Mouse (Mus musculus) urinary bladder, adult 2 months (tissue): ENCODE results near the gene Agk. TPM values are rescaled to one million over a fixed set of nuclear protein-coding genes. Genes with fewer than 3 reads are reported as not detected.

Experiments
- DNase-seq: peaks from one replicate; pipeline ENCODE4 v3.0.0; 2022; ENCODE audit warnings: low spot score
- polyA plus RNA-seq: library from polyadenylated mRNA; depleted of rRNA; stranded (reverse); fragments of >200 nt; gene quantifications from 2 replicates; pipeline ENCODE4 v1.2.3, GENCODE M21; 2012; rRNA removed

Gene Agk
- polyA plus RNA-seq: 16.7 and 23.0 TPM in 2 replicates

DNA sequence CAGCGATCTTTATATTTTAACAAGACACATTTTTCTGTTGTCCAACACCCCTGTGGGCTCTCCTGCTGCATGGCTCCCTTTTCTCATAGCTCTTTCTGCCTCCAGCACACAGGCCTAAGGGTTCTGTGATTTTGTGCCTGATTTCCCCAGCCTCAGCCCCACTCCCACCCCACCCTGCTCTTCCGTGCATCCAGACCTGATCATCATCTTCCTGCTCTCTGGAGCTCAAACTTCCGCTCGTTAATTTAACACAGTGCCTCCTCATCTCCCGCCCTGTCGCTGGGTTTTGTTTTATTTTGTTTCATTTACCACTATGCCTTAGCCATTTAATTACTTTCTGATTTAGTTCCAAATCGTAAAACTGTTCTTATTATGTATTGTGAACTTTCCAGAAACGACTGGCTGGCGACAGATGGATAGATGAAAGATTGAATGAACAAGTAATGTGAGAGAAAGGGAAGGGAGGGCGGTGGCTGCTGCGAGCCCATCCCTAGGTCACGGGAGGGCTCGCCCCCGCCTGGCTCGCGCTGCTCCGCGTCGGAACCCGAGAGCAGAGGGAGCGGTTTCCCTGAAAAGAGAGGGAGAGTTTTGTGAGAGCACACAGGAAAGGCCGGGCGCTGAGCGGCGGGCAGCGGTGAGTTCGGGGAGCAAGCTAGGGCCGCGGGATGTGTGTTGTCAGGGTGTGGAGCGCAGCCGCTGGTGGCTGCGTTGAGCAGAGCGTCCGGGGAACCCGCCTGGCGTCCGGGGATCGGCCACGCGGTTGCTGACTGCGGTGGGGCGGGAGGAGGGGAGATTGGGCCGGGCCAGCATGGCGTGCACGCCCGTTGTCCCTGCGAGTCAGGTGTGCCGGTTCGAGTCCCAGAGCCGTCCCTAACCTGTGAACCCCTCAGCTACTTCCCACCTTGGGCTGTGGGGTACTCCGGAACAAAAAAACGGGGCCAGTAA, at the start of gene Agk:
Gene Agk, plus strand, starts transcription at position 276 of the 945 bp plus-strand sequence.
- peak; percentile 64 for DNase-seq

DNA sequence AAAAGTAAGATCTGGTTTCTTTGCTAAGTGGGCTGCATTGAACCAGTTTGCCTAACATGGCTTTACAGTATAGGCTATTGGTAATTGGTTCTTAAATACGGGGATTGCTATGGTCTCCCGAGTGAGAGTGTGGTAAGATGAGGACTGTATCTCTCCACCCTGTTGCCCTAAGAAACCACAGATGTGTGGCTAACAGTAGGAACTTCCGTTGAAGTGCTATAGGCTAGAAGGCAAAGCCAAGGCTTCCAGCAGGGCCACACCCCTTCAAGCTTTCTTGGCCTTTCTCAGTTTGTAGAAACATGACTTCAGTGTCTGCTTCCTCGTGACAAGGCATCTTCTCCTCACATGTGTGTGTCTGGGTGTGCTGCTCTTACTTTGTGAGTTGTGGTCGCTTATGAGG, 24.3 kb upstream of the Agk start:
- DNase-seq: no peak

DNA sequence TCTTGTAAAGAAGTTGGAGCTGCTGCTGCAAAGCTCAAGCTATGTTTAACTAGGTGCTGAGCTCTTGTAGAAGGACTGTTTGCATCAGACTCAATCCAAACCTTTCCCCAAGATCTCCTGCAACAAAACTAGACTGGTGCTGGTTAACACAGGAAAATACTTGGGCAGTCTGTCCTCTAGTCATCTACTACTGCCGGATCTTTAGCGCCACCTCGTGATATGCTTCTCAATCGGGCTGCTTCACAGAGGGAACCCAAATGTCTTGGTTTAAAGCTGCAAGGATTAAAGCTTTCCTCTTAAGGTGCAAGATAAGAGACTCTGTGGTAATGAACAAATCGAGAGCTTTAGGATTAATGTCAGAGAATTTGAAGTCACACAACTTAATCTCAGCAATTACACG, 21.6 kb upstream of the Agk start:
- DNase-seq: no peak

DNA sequence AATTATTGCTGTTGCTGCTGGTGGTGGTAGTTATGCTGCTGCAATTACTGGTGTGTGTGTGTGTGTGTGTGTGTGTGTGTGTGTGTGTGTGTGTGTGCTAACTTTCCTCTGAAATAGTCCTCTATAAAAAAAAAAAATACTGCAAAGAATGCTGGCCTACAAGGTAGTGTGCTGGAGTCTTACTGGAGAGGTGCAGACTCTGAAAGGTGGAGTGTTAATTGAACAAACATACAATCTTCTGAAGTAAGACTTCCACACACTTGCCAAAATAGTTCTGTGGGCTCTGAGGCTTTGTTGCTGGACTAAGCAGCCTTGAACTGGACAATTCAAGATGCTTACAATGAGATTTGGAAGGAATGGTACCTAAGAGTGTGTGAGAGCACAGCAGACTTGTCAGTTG, 20.0 kb upstream of the Agk start:
- no peak for DNase-seq

DNA sequence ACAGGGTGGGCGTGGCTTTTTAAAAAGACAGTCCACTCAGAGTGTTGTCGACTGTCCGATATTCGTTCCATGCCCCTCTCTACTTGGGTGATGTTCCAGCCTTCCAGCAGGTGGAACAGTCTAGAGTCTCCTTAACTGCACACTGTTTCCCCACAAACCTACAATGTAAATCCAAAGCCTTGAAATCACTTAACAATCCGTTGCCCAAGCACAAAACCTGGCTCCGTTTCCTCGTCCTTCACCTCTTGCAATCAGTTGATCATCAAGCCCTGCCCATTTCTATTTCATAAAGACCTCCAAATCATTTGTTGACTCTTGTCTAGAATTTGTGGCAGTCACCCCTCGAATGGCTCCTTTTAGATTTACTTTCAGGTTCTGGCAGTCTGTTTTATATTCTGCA, 1.4 kb downstream of the Agk start:
- DNase-seq: no peak

DNA sequence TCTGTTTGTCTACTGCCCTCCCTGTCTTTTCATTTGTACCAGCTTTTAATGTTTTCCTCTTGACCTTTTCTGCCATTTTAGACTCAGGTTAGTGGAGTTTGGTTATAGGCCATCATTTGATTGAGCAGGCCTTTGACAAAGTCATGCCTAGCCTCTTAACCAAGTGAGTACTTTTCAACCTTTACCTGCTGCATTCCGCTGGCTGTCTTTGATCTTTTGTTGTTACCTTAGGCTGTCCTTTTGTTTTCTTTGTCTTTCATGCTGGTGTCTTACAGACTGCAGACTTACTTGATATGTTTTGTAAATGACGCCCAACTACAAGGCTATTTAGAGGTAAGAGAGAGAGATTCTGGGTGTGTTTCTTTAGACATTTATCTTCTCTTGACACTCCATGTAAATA, 8.5 kb downstream of the Agk start:
- DNase-seq: no peak

DNA sequence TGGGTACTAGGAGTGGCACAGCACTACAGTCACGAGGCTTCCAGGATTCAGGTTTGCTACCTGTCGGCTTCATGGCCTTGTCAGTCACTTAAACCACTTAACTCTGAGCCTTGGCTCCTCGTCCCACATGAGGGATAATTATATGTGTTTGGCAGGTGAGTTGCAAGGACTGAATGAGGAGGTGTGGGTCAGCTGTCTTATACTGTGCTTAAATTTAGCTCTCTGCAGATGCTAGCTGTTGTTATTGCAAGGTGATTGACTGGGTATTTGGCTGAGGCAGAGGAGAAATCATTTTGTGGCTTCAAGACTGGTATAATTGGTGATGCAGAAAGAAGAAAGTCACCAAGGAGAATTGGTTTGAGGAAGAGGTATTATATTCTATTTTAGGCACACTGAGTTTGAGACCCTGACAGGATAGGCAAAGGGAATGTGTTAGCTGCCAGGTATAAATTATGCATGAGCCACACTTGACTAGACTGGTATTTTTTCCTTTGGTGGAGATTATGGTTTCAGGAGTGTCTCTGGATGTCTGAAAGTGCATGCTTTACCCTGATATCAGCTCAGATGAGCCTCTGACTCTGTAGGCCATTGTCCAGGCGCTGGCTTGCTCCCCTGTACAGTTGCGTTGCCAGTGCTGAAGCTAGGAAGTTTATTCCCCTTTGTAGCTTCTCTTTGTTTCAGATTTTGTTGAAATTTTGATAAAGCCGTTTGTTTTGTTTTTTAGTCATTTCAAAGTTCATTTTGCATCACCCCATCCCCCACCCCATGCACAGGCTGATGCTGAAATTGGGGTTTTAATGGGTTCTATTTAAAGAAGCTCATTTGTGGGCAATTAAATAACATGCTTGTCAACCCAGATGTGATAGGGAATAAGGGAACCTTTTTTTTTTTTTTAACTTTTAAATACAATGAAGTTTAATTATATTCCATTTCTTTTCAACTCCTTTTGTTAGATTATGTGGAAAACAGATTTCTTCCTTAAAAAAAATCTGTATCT, 12.1 kb downstream of the Agk start:
- DNase-seq: no peak

DNA sequence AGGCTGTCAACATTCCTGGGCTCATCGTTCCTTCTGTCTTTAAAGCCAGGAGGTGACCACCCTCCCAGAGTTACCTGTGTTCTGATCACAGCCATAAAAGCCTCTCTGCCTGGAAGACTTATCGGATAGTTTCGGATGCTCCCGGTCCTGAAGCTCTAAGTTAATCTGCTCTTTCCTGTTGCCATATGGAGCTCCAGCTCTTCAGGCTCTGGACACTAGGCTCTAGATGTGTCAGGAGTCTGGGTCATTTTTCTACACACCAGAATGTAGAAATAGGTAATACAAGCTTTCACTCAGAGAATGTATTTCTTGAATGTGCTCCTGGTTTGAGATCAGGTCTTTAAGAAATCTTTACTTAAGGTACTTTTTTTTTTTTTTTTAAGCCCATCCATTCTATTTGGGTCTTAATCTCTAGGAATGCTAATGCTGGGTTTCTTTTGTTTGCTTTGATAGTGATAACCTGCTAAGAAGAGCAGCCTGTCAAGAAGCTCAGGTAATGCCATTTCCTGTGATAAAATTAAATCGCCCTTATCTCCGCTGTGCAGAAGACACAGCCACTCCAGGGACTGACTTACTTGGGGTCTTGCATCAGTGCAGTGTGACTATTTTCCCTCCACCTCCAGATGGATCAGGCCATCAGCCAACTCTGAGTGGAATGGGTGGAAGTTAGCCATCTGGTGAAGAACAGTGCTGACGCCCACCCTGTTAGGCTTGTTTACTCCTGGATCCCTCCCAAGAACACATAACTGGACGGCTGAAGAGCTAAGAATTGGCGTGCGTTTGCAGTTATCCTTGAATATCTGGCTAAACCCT, 22.2 kb downstream of the Agk start:
- DNase-seq: no peak

DNA sequence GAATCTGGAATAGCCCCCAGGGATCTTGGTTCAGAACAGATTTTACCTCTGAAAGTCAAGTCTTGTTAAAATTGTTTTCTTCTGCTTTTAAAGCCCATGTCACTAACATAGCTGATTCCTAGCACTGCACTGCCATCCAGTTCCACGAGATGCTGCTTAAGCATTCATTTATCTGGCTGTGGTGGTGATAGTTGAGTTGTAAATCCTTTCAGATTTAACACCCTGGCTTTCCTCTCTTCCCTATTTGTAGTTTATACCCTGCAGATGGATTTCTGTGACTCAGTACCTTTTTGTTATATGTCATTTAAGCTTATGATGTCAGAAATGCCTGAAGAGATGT, 22.8 kb downstream of the Agk start:
- no peak for DNase-seq

DNA sequence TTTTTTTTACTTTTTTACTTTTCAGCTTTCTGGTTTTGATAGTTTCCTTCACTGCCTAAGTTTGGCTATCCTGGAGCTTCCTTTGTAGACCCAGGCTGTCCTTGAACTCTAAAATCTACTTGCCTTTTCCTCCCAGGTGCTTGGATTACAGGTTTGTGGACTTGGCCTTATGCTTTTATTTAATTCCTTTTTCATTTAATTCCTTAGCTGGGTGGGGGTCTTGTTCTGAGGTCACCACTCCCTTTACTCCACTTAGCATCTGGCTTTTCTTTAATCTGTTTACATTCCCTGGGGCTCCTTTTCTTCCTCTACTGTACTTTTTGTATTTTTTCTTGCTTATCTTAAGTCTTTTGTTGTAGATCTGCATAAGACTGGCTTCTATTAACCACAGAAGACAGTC, 25.1 kb downstream of the Agk start:
- no peak for DNase-seq

DNA sequence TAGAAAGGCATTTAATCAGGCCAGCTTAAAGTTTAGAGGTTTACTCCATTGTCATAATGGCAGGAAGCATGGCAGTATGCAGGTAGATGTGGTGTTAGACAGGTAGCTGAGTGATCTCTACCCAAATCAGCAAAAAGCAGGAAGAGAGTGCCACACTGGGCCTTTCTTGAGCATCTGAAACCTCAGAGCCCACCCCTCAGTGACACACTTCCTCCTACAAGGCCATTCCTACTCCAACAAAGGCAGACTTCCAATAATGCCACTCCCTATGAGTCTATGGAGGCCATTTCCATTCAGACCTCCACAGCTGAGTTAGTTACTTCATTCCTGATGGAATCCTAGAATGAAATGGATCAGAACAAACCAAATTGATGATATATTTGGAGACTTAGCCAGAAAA, 25.9 kb downstream of the Agk start:
- no peak for DNase-seq

DNA sequence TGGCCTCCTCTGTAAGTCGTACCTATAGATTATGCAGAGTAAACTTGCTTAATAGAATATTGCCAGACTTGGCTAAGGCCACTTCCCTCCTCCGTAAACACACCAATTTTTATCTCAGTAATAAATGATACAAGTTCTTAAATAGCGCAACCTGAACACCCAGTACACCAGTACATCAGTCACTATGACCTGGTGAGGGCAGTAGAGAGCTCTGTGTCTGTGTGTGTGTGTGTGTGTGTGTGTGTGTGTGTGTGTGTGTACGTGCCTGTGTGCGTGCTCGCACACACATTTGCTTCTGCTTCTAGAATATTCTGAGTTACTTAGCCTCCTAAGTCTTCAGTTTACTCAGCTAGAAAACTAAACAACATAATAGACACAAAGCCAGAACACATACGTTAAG, 28.4 kb downstream of the Agk start:
- no peak for DNase-seq

DNA sequence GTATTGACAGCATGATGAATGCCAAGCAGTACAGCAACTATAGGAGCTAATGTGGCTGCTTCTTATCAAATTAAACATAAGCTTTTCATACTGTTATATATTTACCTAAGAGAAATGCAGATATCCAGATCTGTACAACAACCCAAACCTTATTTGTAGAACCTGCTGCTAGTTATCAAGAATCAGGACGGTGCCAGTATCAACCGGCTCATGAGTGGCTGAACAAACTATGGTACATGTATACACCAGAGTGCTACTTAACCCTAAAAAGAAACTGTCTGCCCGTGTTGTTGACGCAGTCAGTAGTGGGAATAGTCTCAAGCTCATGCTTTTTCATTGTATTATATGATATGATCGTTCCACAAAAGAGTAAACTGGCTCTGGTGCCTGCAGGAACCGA, 46.1 kb downstream of the Agk start:
- no peak for DNase-seq

DNA sequence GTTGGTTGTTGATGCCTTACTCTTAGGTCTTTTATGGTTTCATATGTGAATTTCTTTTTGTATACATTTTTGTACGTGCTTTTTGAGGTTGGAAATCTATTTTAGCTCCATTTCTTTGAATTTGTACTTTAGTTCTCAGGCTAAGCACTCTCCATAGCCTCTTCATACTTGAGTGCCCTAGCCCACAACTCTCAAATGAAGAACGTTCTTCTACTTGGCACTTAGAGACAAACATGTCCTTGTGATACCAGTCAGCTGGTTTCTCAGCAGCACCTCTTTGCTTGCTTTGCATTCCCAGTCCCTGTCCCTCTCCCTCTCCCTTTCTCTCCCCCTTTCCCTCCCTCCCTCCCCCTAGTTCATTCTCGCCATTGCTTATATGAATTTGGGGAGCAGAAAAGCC, 55.2 kb downstream of the Agk start:
- no peak for DNase-seq

DNA sequence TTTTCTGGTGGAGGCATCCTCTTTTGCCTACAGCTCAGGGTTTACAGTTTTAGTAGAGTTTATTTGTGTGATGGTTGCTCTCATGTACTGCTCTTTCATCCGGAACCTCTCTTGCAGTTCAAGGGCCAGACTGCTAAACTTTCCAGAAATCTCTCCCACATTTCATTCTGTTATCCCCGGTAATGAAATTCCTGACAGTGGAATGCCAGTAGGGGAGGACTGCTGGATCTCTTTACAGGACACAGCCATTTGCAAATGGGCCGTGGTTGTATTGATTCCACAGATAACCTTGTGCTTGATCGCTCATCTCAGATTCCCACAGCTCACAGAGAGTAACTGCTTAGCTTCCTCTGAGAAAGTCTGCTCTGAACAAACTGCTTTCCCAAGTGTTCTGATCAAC, 56.9 kb downstream of the Agk start:
- no peak for DNase-seq

DNA sequence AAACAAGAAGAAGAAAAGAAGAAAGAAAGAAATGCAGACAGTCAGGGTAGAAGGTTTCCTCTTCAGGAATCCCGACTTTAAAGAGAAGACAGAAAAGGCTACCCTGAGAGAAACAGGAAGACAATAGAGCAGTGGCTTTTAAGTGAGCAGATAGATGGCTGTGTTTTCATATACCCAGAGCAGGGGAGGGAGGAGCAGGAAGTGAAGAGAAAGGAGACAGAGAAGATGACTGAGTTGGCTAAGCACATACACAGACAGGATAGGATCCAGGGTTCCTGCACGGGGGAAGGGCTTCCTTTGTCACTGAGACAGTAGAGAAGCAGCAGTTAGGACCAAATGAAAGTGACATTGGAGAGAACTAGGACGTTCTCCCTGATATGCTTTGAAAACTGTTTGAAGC, 60.7 kb downstream of the Agk start:
- DNase-seq: no peak

DNA sequence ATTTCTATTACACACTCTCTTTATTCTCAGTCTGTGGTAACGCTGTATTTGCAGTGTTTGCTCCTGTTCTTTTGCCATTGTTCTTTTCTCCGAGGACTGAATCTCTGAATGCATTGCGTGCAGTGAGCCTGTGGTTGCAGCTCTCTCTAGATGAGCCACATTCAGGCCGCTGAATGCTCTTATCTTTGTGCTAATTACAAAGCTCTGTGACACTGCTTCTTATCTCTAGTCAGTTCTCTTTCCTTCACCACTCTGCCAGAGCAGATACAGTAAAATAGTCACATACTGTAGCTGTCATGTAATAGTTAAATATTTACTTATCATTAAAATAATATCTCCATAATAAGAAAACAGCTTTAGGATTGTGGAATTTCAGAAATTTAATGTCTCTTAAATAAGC, 63.7 kb downstream of the Agk start:
- no peak for DNase-seq

DNA sequence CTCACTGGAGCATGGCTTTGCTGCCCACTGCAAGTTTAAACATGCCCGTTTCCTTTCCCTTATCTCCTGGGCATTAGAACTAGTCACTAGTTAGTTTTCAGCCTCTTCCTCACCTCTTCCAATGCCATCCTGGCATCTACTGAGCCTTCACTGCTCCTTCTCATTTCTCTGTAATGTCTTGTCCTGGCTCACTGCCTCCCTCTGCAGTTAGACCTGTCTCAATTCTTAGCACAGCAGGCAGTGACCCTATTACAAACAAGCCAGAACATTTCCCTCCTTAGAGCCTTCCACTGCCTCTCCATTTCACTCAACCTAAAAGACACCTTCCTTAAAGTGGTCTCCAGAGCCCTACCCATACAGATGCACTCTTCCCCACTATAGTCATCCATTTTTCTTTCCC, 66.0 kb downstream of the Agk start:
- no peak for DNase-seq

DNA sequence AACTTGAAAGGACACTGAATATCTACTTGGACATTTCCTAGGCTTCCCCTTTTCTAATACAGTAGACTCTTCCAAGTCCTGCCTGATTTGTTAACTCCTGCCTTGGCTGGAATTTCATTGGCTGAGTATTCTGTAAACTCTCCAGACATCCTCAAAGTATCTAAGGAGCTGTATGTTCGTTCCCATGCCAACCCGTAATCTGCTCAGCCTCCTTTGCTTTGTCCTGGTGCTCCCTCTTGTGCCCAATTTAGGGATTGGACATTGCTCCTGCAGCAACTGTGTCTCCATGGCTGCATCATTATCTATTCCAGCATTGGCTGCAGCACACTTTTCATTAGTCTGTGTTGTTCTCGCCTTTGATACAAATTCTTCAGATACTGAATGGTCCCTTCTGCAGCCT, 68.2 kb downstream of the Agk start:
- no peak for DNase-seq

DNA sequence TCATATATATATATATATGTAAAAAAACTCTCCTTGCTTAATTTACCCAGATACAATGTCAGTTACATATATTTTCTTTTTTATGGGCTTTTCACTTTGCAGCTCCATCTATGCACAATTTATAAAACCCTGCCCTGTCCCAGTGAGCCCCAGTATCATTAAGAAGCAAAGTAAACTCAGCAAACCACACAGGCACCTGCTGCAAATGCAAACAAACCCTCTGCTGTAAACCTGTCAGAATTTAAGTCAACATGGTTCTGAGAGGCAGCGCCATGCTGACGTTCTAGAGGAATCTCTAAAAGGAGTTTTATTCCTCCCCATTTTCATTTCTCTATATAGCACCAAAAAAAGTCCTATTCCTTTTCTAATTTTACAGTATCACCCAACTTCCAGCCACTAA, 77.1 kb downstream of the Agk start:
- DNase-seq: no peak

DNA sequence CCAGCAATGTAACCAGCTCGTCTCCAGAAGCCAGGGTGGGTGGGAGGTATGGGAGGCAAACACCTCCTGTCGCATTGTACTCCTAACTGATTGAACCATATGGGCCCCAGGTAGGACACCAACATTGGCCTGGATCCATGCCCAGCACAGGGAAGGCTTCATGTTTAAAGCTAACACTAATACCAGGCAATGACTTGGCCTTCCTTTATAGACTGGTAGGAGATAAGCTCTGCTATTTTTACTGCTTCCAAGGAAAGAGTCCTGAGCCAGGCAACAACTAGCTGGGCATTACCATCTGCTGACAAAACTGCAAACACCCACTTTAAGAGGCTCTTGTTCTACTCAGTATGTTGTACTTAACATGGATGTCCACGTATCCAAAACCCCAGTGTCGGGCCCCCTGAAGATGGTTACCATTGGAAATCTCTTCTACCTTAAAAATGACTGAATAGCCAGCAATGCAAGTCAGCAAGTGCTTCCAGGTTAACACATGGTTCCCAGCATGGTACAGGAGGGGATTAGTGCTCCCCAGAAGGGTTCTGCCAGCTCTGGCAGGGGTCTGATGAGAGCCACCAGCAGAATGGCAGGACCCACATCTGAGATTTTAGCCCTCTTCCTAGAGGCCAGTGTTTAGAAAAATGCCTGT, 78.8 kb downstream of the Agk start:
- DNase-seq: no peak
